ENCODE assay signal across 8 mouse cellular contexts in genomic region chr12:86242563-86242962, GRCm38 (mm10). TPM values are rescaled to one million over a fixed set of nuclear protein-coding genes. Genes with fewer than 3 reads are reported as not detected.
DNase-seq lines count a peak whose midpoint lies in the region; ATAC-seq and TF ChIP-seq lines count a peak whose summit lies in the region.

No protein-coding gene starts in this region.

- peak overlapping the region; percentile 81 for H3K4me3 ChIP-seq in left cerebral cortex, adult 2 months
- peak overlapping the region; percentile 81 for H3K4me3 ChIP-seq in forebrain, embryonic 13.5 days
- H3K4me3 ChIP-seq in limb, embryonic 13.5 days: peak overlapping the region; percentile 79
- H3K4me3 ChIP-seq in midbrain, embryonic 16.5 days (ENCODE audit: low read depth, low read length): peak overlapping the region; percentile 84

- WGBS in forebrain, embryonic 13.5 days: 27% methylated on average over 7 of the region's 7 CpGs
- 16% methylated on average over 7 of the region's 7 CpGs for WGBS in limb, embryonic 13.5 days
- WGBS in midbrain, embryonic 16.5 days: 24% methylated on average over 7 of the region's 7 CpGs

- peak overlapping the region; percentile 77; the same call in 1 of the 2 replicates for H3K27ac ChIP-seq in left cerebral cortex, adult 2 months
- H3K27ac ChIP-seq in forebrain, embryonic 13.5 days: no peak overlapping the region
- no peak overlapping the region for H3K27ac ChIP-seq in limb, embryonic 13.5 days
- H3K27ac ChIP-seq in midbrain, embryonic 16.5 days (ENCODE audit: low read length): no peak overlapping the region

- H3K36me3 ChIP-seq in forebrain, embryonic 13.5 days (ENCODE audit: poor library complexity, severe bottlenecking): peaks cover 25% of the 10 kb centered on the region
- peaks cover 26% of the 10 kb centered on the region for H3K36me3 ChIP-seq in limb, embryonic 13.5 days
- H3K36me3 ChIP-seq in midbrain, embryonic 16.5 days (ENCODE audit: control insufficient read depth, insufficient read depth, low read length): peaks cover 10% of the 10 kb centered on the region; the same call in 1 of the 2 replicates

- no peak for DNase-seq in left cerebral cortex, adult 2 months (ENCODE audit: extremely low spot score in 1 of 2, low spot score in 2 of 2)
- no peak for DNase-seq in left cerebral cortex, postnatal 4 days
- DNase-seq in right cerebral cortex, postnatal 4 days: no peak
- no peak for DNase-seq in layer of hippocampus, postnatal 10 days (ENCODE audit: low spot score in 2 of 2)
- no peak for DNase-seq in gastrocnemius, postnatal 14 days

- intact Hi-C loops in left cerebral cortex, adult 2 months (cut with DNase I): no loop called here
- intact Hi-C loops in left cerebral cortex, postnatal 4 days (cut with DNase I): loop anchor here (10.0 kb wide), 1 partner anchor 88 kb away; no protein-coding TSS in a partner anchor
- intact Hi-C loops in gastrocnemius, postnatal 14 days (cut with DNase I; ENCODE audit: low total_unique reads): no loop called here

- H3K9ac ChIP-seq in forebrain, embryonic 13.5 days: peak overlapping the region; percentile 91
- H3K9ac ChIP-seq in limb, embryonic 13.5 days: peak overlapping the region; percentile 90
- peak overlapping the region; percentile 89 for H3K9ac ChIP-seq in midbrain, embryonic 16.5 days (ENCODE audit: low read depth, low read length)

- peaks cover 2% of the 10 kb centered on the region; the same call in 1 of the 2 replicates for H3K27me3 ChIP-seq in forebrain, embryonic 13.5 days
- no peaks in the 10 kb centered on the region for H3K27me3 ChIP-seq in limb, embryonic 13.5 days
- H3K27me3 ChIP-seq in midbrain, embryonic 16.5 days (ENCODE audit: control insufficient read depth, insufficient read depth, low read depth, low read length): no peaks in the 10 kb centered on the region

- H3K9me3 ChIP-seq in forebrain, embryonic 13.5 days (replicated peaks): no peaks in the 10 kb centered on the region
- H3K9me3 ChIP-seq in limb, embryonic 13.5 days: no peaks in the 10 kb centered on the region
- H3K9me3 ChIP-seq in midbrain, embryonic 16.5 days (replicated peaks; ENCODE audit: control insufficient read depth, low read length, poor library complexity, severe bottlenecking): no peaks in the 10 kb centered on the region

- ATAC-seq in forebrain, embryonic 13.5 days: no peak
- ATAC-seq in limb, embryonic 13.5 days (ENCODE audit: low FRiP score, low read depth): no peak
- ATAC-seq in midbrain, embryonic 16.5 days: no peak

- peaks cover 40% of the 10 kb centered on the region for H3K4me1 ChIP-seq in forebrain, embryonic 13.5 days
- H3K4me1 ChIP-seq in limb, embryonic 13.5 days: peaks cover 19% of the 10 kb centered on the region
- peaks cover 40% of the 10 kb centered on the region for H3K4me1 ChIP-seq in midbrain, embryonic 16.5 days (ENCODE audit: control insufficient read depth, insufficient read depth, low read length)

- no peak for TF ChIP-seq CTCF in left cerebral cortex, adult 2 months (IDR thresholded peaks at IDR 0.05)

- H3K4me2 ChIP-seq in forebrain, embryonic 13.5 days: peak overlapping the region; percentile 98
- peak overlapping the region; percentile 97 for H3K4me2 ChIP-seq in limb, embryonic 13.5 days (replicated peaks)
- peak overlapping the region; percentile 99 for H3K4me2 ChIP-seq in midbrain, embryonic 16.5 days (ENCODE audit: low read length)

RNA-seq across cellular contexts. Expression of gene Gpatch2l, which starts 0.9 kb away (rescaled TPM):
- total RNA-seq in left cerebral cortex, adult 2 months (2021): 10 to 100 TPM; 37.3 to 37.9 TPM
- total RNA-seq in left cerebral cortex, postnatal 4 days (2021): 10 to 100 TPM; 47.9 to 50.8 TPM
- 22.6 and 24.1 TPM in 2 replicates for polyA plus RNA-seq in forebrain, embryonic 13.5 days (2015; fragmentation: Nextera tagmentation; extraction: Ambion mirVana)
- 20.0 and 20.3 TPM in 2 replicates for polyA plus RNA-seq in limb, embryonic 13.5 days (2015; fragmentation: Nextera tagmentation; extraction: Ambion mirVana)
- polyA plus RNA-seq in midbrain, embryonic 16.5 days (2015; fragmentation: Nextera tagmentation; extraction: Ambion mirVana): 30.3 and 34.9 TPM in 2 replicates
- 10 to 100 TPM; 37.0 to 37.2 TPM for total RNA-seq in layer of hippocampus, postnatal 10 days (2021)
- total RNA-seq in gastrocnemius, postnatal 14 days (2021): 10 to 100 TPM; 10.1 to 11.6 TPM
